Mouse (Mus musculus) embryonic facial prominence, embryonic 12.5 days (tissue): ENCODE measurements around the gene Bcorl1. TPM values are rescaled to one million over a fixed set of nuclear protein-coding genes. Genes with fewer than 3 reads are reported as not detected.

Experiments used
- ATAC-seq: fragments of 200-750 bp; cut with Nextera tagmentation; 2 replicates; pipeline ENCODE4 v1.8.0; 2017; ENCODE audit not compliant: insufficient number of reproducible peaks, insufficient read depth, low FRiP score, low TSS enrichment
- H3K27ac ChIP-seq: fragments of 300-500 bp; sonication (generic); 2 replicates; pipeline ENCODE4 v1.5.1; 2016; ENCODE audit warnings: mild to moderate bottlenecking
- H3K27me3 ChIP-seq: fragments of 300-500 bp; sonication (generic); 2 replicates; pipeline ENCODE4 v1.6.1; 2016; ENCODE audit warnings: mild to moderate bottlenecking, moderate library complexity
- H3K36me3 ChIP-seq: fragments of 300-500 bp; sonication (generic); 2 replicates; pipeline ENCODE4 v1.6.1; 2016; ENCODE audit warnings: mild to moderate bottlenecking
- H3K4me1 ChIP-seq: fragments of 300-500 bp; sonication (generic); 2 replicates; pipeline ENCODE4 v1.6.1; 2016
- H3K4me2 ChIP-seq: fragments of 300-500 bp; sonication (generic); replicated peaks from 2 replicates; pipeline ENCODE4 v1.6.1; 2016; ENCODE audit warnings: mild to moderate bottlenecking, moderate library complexity
- H3K4me3 ChIP-seq: fragments of 300-500 bp; sonication (generic); 2 replicates; pipeline ENCODE4 v1.5.1; 2016; ENCODE audit warnings: mild to moderate bottlenecking
- H3K9ac ChIP-seq: fragments of 300-500 bp; sonication (generic); 2 replicates; pipeline ENCODE4 v1.6.1; 2016; ENCODE audit warnings: mild to moderate bottlenecking, moderate library complexity
- H3K9me3 ChIP-seq: fragments of 300-500 bp; sonication (generic); 2 replicates; pipeline ENCODE4 v1.6.1; 2016; ENCODE audit warnings: mild to moderate bottlenecking, moderate library complexity
- WGBS: fragments of 180-500 bp; shearing (Covaris S2); methylation state at CpG from one replicate; pipeline ENCODE4 v1.1.7; 2016; 5-methylcytosine and 5-hydroxymethylcytosine counted together
- polyA plus RNA-seq: library from polyadenylated mRNA; unstranded; fragments of >200 nt; fragmentation: Nextera tagmentation; extraction: Ambion mirVana; gene quantifications from 2 replicates; pipeline ENCODE4 v1.2.1, GENCODE M21; 2016

Gene Bcorl1
- polyA plus RNA-seq, 1 experiment from 2014 or later: 5.9 TPM

DNA sequence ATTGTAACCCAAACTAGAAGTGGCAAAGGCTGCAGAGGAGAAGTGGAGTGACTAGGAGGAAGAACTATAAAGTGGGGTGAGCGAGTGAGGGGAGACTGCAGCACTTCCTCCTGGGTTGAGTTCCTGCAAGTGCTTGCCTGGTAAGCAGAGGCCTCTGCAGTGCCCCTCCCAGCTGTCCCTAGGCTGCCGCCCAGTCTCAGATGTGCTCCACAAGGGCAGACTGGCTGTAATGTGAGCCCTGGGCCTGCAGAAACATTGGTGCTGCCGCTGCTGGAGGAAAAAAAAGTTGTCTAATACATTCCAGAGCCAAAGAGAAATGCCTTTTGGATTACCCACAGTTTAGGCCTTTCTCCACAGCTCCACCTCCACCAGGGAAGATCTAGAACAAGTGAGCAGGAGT lies 64.0 kb downstream of the Bcorl1 start:
- peaks cover 34% of the 10 kb centered on the region for H3K36me3 ChIP-seq
- no peak overlapping the region for H3K4me3 ChIP-seq
- 0 out of 2 replicates have a peak, but pooled peaks cover 5% of the 10 kb centered on the region for H3K4me1 ChIP-seq
- ATAC-seq: 0 out of 2 replicates have a peak, but pooled peaks have one; percentile 58
- H3K9ac ChIP-seq: no peak overlapping the region
- WGBS: 23% methylated on average over 3 of the region's 3 CpGs
- H3K9me3 ChIP-seq: no peaks in the 10 kb centered on the region
- H3K27me3 ChIP-seq: no peaks in the 10 kb centered on the region
- H3K27ac ChIP-seq: peak overlapping the region; percentile 77
- no peak overlapping the region for H3K4me2 ChIP-seq

DNA sequence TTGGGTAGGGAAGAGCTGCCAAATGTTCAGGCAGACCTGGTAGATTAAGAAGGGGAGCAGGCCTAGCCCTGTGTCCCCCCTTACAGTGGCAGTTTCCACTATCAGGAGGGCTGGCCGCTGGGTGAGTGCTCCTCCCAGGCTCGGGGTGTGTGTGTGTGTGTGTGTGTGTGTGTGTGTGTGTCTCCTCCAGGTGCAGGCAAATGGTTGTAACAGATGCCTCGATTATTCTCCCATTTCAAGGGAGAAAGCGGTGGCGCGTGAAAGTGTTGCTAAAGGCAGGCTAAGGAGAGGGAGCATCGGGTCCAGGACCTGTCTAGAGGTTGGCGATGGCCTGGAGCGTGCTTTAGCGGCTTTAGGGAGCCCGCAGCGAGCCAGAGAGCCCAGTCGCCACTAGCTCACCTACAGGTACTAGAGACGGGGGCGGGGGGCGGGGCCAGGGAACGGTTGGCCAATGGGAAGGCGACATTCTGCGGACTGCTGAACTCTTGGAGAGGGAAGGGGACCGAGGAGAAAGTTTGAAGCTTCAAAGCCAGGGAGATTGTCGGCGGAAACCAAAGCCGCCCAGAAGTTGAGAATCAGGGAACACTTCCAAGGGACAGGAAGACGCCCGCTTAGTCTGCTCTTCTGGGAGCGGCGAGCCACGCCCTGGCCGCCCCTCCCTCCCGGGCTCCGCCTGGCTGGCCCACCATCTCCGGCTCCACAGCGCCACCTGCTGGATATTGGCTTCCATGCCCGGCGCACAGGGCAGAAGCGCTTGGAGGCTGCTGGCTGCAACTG lies 68.6 kb downstream of the Bcorl1 start:
- Histone ChIP-seq H3K9me3 (no peaks in the 10 kb centered on the region), H3K4me3 (peak overlapping the region; percentile 34), H3K4me2 (peak overlapping the region; percentile 49), H3K36me3 (no peaks in the 10 kb centered on the region), H3K27me3 (no peaks in the 10 kb centered on the region), H3K4me1 (0 out of 2 replicates have a peak, but pooled peaks cover 5% of the 10 kb centered on the region), H3K9ac (no peak overlapping the region), H3K27ac (no peak overlapping the region)
- WGBS: 14% methylated on average over 36 of the region's 36 CpGs
- peak; percentile 76 for ATAC-seq

- no peak overlapping the region for H3K27ac ChIP-seq
- 20% methylated on average over 7 of the region's 7 CpGs for WGBS
- 0 out of 2 replicates have a peak, but pooled peaks cover 3% of the 10 kb centered on the region for H3K4me1 ChIP-seq
- H3K9ac ChIP-seq: no peak overlapping the region
- H3K4me3 ChIP-seq: no peak overlapping the region
- no peaks in the 10 kb centered on the region for H3K36me3 ChIP-seq
- H3K27me3 ChIP-seq: no peaks in the 10 kb centered on the region
- H3K4me2 ChIP-seq: peak overlapping the region; percentile 3; the same call in 1 of the 2 replicates
- no peak for ATAC-seq
- no peaks in the 10 kb centered on the region for H3K9me3 ChIP-seq
These were observed 69.2 kb downstream of the Bcorl1 start for GRCm38 (mm10) chrX:48410388-48410776.

DNA sequence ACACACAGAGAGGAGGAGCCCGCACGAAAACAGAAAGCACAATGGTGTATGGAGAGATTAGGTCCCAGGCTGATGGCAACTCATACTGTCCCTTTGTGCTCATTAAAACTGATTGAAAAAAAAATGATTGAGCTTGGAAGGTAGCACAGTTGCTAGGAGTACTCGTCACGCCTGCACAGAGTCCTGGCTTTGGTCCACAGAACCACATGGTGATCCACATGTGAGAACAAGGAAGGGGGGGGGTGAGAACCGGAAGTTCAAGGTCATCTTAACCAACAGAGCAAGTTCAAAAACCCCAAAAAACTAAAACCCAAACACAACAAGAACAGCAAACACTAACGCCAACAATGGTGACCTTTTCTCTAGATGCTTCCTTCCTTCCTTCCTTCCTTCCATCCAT lies 71.5 kb downstream of the Bcorl1 start:
- no peak for ATAC-seq
- Histone ChIP-seq H3K4me2 (no peak overlapping the region), H3K4me1 (no peaks in the 10 kb centered on the region), H3K9me3 (no peaks in the 10 kb centered on the region), H3K36me3 (no peaks in the 10 kb centered on the region), H3K9ac (no peak overlapping the region), H3K27me3 (no peaks in the 10 kb centered on the region), H3K4me3 (no peak overlapping the region), H3K27ac (no peak overlapping the region)
- 82% methylated on average over 6 of the region's 6 CpGs for WGBS

GRCm38 (mm10) chrX:48414291-48414690 lies 73.1 kb downstream of the Bcorl1 start:
- H3K9ac ChIP-seq: no peak overlapping the region
- no peaks in the 10 kb centered on the region for H3K36me3 ChIP-seq
- H3K27ac ChIP-seq: no peak overlapping the region
- H3K4me1 ChIP-seq: no peaks in the 10 kb centered on the region
- no peak overlapping the region for H3K4me3 ChIP-seq
- WGBS: 82% methylated on average over 5 of the region's 5 CpGs
- no peak overlapping the region for H3K4me2 ChIP-seq
- no peak for ATAC-seq
- H3K9me3 ChIP-seq: no peaks in the 10 kb centered on the region
- H3K27me3 ChIP-seq: no peaks in the 10 kb centered on the region

DNA sequence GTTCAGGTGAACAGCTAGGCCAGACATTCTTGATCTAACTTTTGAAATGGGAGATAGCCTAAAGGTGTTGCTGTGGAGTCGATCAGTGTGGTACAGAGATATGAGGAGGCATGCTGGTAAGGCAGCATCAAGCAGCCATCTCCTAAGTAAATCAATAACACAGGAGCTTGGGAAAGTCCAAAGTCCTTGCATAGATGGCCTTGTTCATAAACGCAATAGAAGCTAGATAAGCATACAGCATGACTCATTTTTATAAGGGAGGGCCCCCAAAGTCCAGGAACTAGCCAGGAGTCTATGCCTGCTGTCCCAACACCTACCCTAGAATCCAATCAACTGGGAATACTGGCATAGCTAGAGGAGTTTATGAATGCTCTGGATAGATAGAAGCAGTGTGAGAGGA lies 77.3 kb downstream of the Bcorl1 start:
- Histone ChIP-seq H3K4me2 (no peak overlapping the region), H3K9ac (no peak overlapping the region), H3K27me3 (no peaks in the 10 kb centered on the region), H3K9me3 (no peaks in the 10 kb centered on the region), H3K27ac (no peak overlapping the region), H3K4me3 (no peak overlapping the region), H3K36me3 (no peaks in the 10 kb centered on the region), H3K4me1 (no peaks in the 10 kb centered on the region)
- ATAC-seq: no peak
- WGBS: 80% methylated on average over 2 of the region's 2 CpGs

GRCm38 (mm10) chrX:48422986-48423385 lies 81.8 kb downstream of the Bcorl1 start:
- Histone ChIP-seq H3K36me3 (no peaks in the 10 kb centered on the region), H3K27ac (no peak overlapping the region), H3K4me1 (no peaks in the 10 kb centered on the region), H3K9ac (no peak overlapping the region), H3K9me3 (no peaks in the 10 kb centered on the region), H3K4me3 (no peak overlapping the region), H3K27me3 (no peaks in the 10 kb centered on the region), H3K4me2 (no peak overlapping the region)
- 32% methylated on average over 4 of the region's 4 CpGs for WGBS
- no peak for ATAC-seq

DNA sequence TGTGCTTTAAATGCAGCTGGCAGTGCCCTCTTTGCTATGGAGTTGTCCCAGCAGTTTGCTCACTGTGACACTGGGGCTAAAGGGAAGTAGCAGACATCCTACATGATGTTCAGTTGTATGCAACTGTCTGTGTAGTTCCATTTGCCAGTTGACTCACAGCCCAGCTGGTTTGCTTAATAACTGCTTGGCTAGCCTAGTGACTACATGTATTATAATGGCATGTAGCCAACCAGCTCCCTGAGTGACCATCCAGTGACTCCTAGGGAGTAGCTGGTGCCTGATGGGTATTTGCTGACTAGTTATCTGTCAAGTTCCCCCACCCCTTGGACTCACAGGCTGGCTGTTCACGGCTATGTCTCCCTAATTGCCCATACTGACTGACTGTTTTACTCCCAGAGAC lies 82.5 kb downstream of the Bcorl1 start:
- ATAC-seq: no peak
- H3K4me2 ChIP-seq: no peak overlapping the region
- WGBS: 56% methylated on average over 1 of the region's 1 CpGs
- H3K27me3 ChIP-seq: no peaks in the 10 kb centered on the region
- no peaks in the 10 kb centered on the region for H3K36me3 ChIP-seq
- no peaks in the 10 kb centered on the region for H3K4me1 ChIP-seq
- no peak overlapping the region for H3K9ac ChIP-seq
- no peak overlapping the region for H3K4me3 ChIP-seq
- no peak overlapping the region for H3K27ac ChIP-seq
- no peaks in the 10 kb centered on the region for H3K9me3 ChIP-seq

DNA sequence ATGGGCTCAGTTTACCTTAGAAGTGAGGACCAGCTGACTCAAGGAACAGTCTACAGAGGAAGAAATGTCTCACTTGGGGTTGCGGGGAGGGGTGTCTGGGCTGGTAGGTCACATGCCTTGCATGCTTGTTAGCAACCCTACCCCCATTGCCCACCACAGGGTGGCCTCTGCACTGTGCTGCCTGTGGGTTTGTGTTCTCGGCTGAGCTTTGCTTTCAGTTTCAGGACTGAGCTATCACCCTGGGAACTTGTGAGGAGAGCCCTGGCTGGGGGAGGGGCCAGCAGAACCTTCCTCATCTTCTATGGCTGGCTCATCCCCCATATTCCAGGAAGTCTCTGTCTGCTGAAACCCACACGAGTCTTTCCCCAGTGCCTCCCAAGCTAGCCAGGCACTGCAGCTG lies 83.4 kb downstream of the Bcorl1 start:
- H3K36me3 ChIP-seq: no peaks in the 10 kb centered on the region
- no peak overlapping the region for H3K9ac ChIP-seq
- no peak overlapping the region for H3K27ac ChIP-seq
- ATAC-seq: no peak
- no peaks in the 10 kb centered on the region for H3K27me3 ChIP-seq
- H3K4me1 ChIP-seq: no peaks in the 10 kb centered on the region
- no peaks in the 10 kb centered on the region for H3K9me3 ChIP-seq
- WGBS: 44% methylated on average over 3 of the region's 3 CpGs
- H3K4me2 ChIP-seq: no peak overlapping the region
- no peak overlapping the region for H3K4me3 ChIP-seq

DNA sequence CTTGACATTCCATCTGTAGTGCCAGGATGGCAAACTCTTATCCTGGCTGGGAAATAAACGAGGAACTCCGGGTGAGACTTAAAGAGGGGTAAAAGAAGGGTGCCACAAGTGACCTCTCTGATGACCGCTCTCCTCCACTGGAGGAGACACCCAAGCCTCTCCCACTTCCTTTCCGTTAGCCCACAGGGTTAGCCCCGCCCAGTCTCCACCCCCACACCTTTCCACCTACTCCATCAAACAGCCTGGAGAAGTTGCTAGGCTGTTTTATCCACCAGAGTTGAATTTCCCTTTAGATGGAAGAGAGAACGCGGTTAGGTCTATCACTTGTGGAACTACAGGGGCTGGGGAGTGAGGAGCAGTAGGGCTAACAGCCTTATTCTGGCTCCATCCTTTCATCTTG lies 84.1 kb downstream of the Bcorl1 start:
- no peak for ATAC-seq
- no peaks in the 10 kb centered on the region for H3K27me3 ChIP-seq
- no peak overlapping the region for H3K4me2 ChIP-seq
- no peaks in the 10 kb centered on the region for H3K36me3 ChIP-seq
- 68% methylated on average over 7 of the region's 7 CpGs for WGBS
- no peaks in the 10 kb centered on the region for H3K4me1 ChIP-seq
- no peak overlapping the region for H3K4me3 ChIP-seq
- H3K9me3 ChIP-seq: no peaks in the 10 kb centered on the region
- H3K9ac ChIP-seq: no peak overlapping the region
- no peak overlapping the region for H3K27ac ChIP-seq

DNA sequence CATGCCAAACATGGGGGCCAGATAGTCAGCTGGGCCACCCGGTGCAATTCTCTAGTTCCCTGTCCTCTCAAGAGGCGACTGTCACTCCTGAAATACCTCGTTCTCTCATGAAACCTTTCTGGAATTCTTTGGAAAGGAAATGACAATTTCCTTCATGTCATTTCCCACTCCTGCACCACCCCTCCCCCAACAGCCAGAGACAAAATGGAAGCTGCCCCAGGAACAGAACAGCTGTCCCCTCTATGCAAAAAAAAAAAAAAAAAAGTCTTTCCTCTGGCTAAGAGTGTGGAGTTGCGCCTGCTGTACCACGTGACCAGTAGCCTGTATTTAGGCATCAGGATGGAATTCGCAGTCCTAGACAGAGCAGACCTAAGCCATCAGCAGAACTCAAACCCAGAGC lies 87.1 kb downstream of the Bcorl1 start:
- Histone ChIP-seq H3K36me3 (no peaks in the 10 kb centered on the region), H3K4me1 (no peaks in the 10 kb centered on the region), H3K9ac (no peak overlapping the region), H3K4me3 (no peak overlapping the region), H3K9me3 (no peaks in the 10 kb centered on the region), H3K27me3 (no peaks in the 10 kb centered on the region), H3K4me2 (no peak overlapping the region), H3K27ac (no peak overlapping the region)
- 77% methylated on average over 6 of the region's 6 CpGs for WGBS
- ATAC-seq: no peak

DNA sequence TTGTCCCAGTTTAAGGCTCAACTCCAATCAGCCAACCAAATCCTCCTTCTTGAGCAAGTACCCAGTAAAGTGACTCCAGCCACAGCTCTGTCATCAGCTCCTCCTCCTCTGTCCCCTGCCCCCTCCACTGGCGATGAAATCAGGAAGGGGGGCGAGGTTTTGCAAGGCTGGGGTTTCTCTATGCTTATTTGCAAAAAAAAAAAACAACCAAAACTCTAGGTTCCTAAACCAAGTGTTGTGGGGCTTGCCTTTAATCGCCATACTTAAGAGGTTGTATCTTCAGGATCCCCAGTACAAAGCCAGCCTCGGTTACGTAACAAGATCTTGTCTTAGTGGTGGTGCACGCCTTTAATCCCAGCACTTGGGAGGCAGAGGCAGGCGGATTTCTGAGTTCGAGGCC lies 87.5 kb downstream of the Bcorl1 start:
- H3K36me3 ChIP-seq: no peaks in the 10 kb centered on the region
- no peak for ATAC-seq
- no peaks in the 10 kb centered on the region for H3K27me3 ChIP-seq
- H3K4me2 ChIP-seq: no peak overlapping the region
- WGBS: 80% methylated on average over 8 of the region's 8 CpGs
- H3K27ac ChIP-seq: no peak overlapping the region
- no peaks in the 10 kb centered on the region for H3K9me3 ChIP-seq
- H3K9ac ChIP-seq: no peak overlapping the region
- 0 out of 2 replicates have a peak, but pooled peaks cover 3% of the 10 kb centered on the region for H3K4me1 ChIP-seq
- H3K4me3 ChIP-seq: no peak overlapping the region
